Mouse (Mus musculus) left cerebral cortex, postnatal 36 days (tissue): ENCODE measurements at regions not wholly inside any gene's neighbourhood (a gene's known extent, or its start where the extent isn't known, plus 50 kb on each side); places are given as distances from the start of the nearest gene placed in this dataset.
"Not testable (repeated sequence)": the region's sequence is repeated elsewhere in the genome, so short reads cannot be mapped to it uniquely, and the experiment has no call there.

Experiments used
- DNase-seq, 2 experiments: peaks; one replicate each; pipeline ENCODE4 v3.0.0; 2021 to 2022; ENCODE audit warnings: low spot score in 2 of 2, mixed read lengths in 1 of 2
- intact Hi-C: fragments of 180-260 bp; cut with DNase I; formaldehyde crosslinking; loops from one replicate; pipeline ENCODE4 v1.15.1; 2025

- no peak for DNase-seq
- intact Hi-C loops = no loop called here
Measured at GRCm38 (mm10) chr8:102223097-102223496, 562.3 kb downstream of the Cdh11 start.

DNA sequence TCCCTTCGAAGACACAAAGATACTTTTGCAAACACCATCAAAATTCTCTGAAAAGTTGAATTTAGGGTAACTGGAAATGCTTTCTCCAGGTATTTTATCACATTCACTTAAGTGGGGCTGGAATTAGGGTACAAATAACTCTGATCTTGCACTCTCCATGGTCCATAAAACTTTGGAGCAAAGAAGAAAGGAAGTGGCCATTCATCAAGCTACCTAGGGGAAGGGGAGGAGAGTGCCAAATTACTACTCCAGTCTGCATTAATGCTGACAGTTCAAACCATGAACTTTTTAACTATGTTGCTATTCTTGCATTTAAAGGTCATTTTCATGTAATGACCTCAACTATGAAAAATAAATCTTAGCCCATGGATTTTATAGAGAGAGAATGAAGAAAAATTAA lies 579.8 kb downstream of the Cdh11 start:
- intact Hi-C loops = no loop called here
- DNase-seq = no peak

- no peak for DNase-seq
Measured at GRCm38 (mm10) chr8:102159541-102160197, 625.8 kb downstream of the Cdh11 start.

GRCm38 (mm10) chr8:102118657-102119056 lies 666.8 kb downstream of the Cdh11 start:
- no peak for DNase-seq
- intact Hi-C loops = no loop called here

More at GRCm38 (mm10) chr8:102159541-102160197, 625.8 kb downstream of the Cdh11 start:
- intact Hi-C loops = no loop called here

- DNase-seq = no peak
- intact Hi-C loops = no loop called here
Measured at GRCm38 (mm10) chr8:102116846-102117403, 668.5 kb downstream of the Cdh11 start.

DNA sequence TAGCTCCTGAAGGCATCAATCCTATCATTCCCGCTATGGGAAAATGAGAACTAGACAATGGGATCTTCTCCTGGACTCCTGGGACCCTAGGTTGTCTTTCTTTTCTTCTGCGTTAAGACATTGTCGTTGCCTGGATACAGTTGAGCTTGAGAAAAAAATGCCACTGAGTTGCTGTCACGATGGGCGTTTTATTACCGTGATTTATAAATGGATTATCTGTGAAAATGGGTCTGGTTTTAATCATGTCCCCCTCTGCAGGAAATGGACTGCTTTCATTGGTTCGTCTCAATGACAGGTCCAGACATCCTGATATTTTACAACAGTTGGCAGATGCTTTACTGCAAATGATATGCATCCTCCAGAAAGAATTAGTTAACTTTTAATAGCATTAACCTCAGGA lies 681.7 kb downstream of the Cdh11 start:
- DNase-seq = no peak
- intact Hi-C loops = no loop called here

GRCm38 (mm10) chr8:102096726-102097125 lies 688.7 kb downstream of the Cdh11 start:
- DNase-seq = peak in 1 of 2 experiments; percentile 5
- intact Hi-C loops = no loop called here

- DNase-seq = peak; percentile 9 to 36
Measured at GRCm38 (mm10) chr8:102085927-102086326, 699.5 kb downstream of the Cdh11 start.

DNA sequence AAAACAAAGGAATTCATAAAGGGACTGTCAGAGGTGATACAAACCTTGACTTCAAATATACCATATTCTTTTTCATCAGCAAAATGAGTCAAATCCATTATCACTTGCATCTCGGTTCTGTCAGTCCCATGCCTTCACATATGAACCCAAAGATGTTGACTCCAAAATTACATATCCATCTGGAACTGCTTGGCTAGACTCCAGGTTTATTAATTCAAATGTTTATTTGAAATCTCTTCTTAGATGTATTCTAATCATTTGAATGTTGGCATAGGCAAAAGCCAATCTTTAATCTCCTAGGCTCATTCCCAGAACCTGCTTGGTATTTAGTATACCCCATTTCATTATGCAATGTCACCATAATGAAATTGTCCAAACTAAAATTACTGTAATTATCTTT lies 709.8 kb downstream of the Cdh11 start:
- DNase-seq = no peak
- intact Hi-C loops = no loop called here

More at GRCm38 (mm10) chr8:102085927-102086326, 699.5 kb downstream of the Cdh11 start:
- intact Hi-C loops = no loop called here

GRCm38 (mm10) chr8:102064137-102064536 lies 721.3 kb downstream of the Cdh11 start:
- intact Hi-C loops = loop anchor here (10.0 kb wide), 1 partner anchor 1119 kb away; no protein-coding TSS in a partner anchor
- no peak for DNase-seq

DNA sequence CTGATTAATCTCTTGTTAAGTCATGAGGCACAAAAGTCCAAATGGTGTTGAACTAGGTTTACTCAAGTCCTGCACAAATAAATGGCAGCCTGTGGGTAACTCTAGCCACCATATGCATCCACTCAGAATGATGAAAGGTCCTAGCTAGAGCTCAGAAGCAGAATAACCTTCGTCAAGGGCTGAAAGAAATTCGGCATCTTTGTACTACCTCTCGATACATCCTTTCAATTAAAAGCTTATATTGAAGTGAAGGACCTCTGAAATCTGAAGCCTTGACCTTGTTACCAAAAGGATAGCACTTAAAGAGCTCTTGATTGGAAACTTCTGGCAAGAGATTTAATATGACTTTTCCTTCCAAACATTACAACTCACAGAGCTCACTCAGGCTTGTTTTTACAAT lies 732.0 kb downstream of the Cdh11 start:
- no peak for DNase-seq
- intact Hi-C loops = no loop called here

DNA sequence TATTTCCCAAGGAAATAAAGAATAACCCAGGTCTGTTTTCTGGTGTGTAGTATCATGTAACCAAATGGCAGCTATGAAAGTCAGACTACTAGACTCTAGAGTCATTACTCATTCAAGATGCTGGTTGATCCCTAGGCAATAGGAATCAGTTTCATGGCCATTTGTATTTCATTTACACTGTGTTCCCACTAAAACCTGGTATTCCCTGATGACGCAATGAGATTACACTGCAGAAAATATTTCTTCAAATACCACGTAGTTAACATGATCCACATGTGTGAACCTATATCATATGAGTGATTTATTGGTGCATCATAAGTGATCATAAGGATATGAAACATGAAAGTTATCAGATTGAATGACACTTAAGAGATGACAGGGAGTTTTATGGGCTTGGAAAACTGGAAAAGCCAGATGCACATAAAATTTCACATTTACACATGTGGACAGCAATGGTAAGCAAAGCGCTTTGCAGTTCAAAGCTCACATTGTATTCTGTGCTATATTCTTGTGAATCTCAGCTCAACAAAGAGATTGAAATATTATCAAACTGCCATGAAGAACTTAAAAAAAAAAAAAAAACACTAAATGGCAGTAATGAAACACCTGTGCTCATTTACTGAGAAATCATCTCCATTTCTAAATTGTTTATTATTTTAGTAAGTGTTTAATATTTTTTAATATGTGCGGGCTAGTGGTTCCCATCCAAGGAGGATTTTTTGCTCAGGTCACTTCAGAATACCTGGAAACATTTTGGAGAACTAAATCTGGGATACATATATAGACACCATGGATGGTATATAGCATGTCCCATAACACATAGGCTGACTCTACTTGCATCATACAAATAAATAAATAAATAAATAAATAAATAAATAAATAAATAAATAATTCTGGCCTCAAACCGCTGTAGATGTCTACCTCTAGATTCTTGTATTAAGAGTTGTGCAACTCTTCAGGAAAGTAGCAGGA lies 758.2 kb downstream of the Cdh11 start:
- intact Hi-C loops = no loop called here
- DNase-seq = no peak

DNA sequence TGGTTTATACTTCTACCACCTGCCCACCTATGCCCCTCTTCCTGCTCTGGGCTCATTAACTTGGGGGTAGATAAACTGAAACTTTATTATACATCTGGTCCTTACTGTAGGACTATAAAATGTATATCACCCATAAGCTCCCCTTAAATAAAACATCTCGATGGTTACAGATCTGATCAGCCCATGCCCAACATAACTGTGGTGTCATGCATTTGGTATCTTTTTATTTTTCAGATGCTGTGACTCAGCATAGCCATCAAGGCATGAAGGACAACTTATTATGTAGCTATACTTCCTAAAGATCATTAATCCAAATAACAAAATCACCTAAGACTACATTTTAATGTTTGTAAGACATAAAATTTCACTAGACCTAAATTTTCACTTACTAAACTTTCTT lies 761.0 kb downstream of the Cdh11 start:
- no peak for DNase-seq
- intact Hi-C loops = no loop called here

DNA sequence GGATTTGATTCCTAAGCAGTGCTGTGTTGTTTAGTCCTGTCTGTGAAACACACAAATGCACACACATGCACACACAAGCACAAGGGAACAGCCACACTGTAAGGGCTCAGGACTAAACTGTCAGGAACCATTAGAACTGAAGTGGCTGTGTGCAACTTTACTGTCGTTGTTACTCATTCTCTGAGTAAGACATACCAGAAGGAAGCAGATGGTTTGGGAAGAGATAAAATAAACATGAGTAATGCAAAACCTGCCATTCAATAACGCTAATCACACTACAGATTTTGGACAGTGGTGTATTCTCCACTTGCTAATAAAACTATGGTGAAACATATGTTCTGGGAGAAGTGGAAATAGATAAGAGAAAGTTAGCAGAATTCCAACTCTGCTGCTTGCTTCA lies 767.7 kb downstream of the Cdh11 start:
- intact Hi-C loops = no loop called here
- no peak for DNase-seq

- DNase-seq = peak; percentile 40 to 61
- intact Hi-C loops = no loop called here
Measured at GRCm38 (mm10) chr8:102000326-102001016, 785.0 kb downstream of the Cdh11 start.

DNA sequence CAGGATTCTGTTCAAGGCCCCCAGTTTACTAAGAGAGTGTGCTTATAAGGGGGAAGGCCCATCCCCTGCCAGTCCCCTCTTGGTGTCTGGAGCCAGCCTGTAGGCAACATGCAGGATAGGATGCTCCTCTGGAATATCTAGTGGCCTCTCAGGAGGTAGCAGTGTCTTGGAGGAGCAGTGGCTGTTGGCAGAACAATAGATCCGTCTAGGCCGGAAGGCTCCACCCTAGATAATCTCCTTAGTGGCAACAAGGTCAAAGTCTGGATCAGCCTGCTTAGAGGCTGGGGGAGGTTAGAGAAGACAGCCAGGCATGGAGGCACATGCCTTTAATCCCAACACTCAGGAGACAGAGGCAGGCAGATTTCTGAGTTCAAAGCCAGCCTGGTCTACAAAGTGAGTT lies 788.7 kb downstream of the Cdh11 start:
- DNase-seq, intact Hi-C loops: not testable (repeated sequence)

GRCm38 (mm10) chr8:101956832-101957231 lies 828.6 kb downstream of the Cdh11 start:
- DNase-seq = no peak
- intact Hi-C loops = no loop called here

GRCm38 (mm10) chr8:101950599-101950998 lies 834.8 kb downstream of the Cdh11 start:
- DNase-seq = no peak
- intact Hi-C loops = no loop called here

GRCm38 (mm10) chr8:101937859-101938258 lies 847.6 kb downstream of the Cdh11 start:
- no peak for DNase-seq
- intact Hi-C loops = no loop called here

- intact Hi-C loops = no loop called here
- no peak for DNase-seq
Measured at GRCm38 (mm10) chr8:101913665-101914064, 871.8 kb downstream of the Cdh11 start.
